Mouse (Mus musculus) spleen, adult 18-20 months (tissue): ENCODE results near the gene Ypel3.
"Not testable (repeated sequence)": the region's sequence is repeated elsewhere in the genome, so short reads cannot be mapped to it uniquely, and the experiment has no call there.

Experiments used
- DNase-seq, 2 experiments: peaks; one replicate each; pipeline ENCODE4 v3.0.0; 2022; ENCODE audit warnings: mixed read lengths in 2 of 2

Ypel3 gene

GRCm38 (mm10) chr7:126767001-126767400, 9.8 kb upstream of the Ypel3 start:
- no peak for DNase-seq

GRCm38 (mm10) chr7:126770784-126771183, 6.0 kb upstream of the Ypel3 start:
- DNase-seq: no peak

- DNase-seq: no peak
Observed at GRCm38 (mm10) chr7:126773351-126773750, 3.4 kb upstream of the Ypel3 start.

DNA sequence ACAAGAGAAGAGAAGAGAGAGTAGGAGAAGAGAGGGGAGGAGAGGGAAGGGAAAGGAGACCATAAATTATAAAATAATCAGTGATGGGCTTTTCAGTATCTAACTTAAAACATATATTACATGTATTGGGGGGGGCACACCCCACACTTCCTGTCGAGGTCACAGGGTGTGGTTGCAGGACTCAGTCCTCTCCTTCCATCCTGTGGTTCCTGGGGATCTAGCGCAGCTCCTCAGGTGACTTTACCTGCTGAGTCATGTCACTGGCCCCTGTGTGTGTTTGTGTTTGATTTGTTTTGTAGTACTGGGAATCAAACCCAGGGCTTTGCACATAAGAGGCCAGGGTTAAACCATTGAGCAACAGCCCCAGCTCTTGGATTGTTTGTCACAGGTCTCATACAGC, 2.3 kb upstream of the Ypel3 start:
- DNase-seq: no peak

GRCm38 (mm10) chr7:126775185-126775977, 1.4 kb upstream of the Ypel3 start:
- peak in 1 of 2 experiments; percentile 36 for DNase-seq

- DNase-seq: no peak
Observed at GRCm38 (mm10) chr7:126775978-126776234, 849 bp upstream of the Ypel3 start.

- DNase-seq: peak in 1 of 2 experiments; percentile 23
Observed at GRCm38 (mm10) chr7:126777476-126777875, 721 bp downstream of the Ypel3 start.

- no peak for DNase-seq
Observed at GRCm38 (mm10) chr7:126778147-126778546, 1.4 kb downstream of the Ypel3 start.

- DNase-seq: not testable (repeated sequence)
Observed at GRCm38 (mm10) chr7:126779101-126779500, 2.3 kb downstream of the Ypel3 start.

- DNase-seq: peak; percentile 73 to 84
Observed at GRCm38 (mm10) chr7:126779983-126780970, 3.5 kb downstream of the Ypel3 start.

DNA sequence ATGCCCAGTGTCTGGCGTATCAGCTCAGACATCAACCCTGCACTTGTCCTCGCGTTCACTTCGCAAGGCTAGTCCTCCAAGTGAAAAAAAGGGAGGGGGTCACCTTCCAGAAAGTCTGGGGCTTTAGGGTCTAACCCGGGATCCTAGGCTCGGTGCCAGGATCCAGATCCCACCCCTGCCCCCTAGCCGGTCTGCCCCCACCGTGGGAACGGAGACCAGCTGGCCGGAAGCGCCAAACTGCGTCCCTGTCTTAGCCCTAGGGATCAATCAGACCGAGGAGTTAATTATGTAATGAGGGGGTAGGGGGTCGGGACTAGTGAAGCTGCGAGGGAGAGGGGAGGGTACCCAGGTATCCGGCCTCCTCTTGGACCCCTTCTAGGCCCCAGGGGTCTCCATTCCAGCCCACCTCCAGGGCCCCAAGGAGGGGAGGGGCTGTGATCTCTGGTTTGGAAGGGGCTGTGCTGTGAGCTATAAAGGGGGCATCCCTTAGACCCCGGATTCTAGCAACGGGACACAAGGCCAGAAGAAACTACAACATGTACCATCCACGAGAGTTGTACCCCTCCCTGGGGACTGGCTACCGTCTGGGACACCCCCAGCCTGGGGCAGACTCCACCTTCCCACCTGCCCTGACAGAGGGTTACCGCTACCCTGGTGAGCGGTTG, 4.3 kb downstream of the Ypel3 start, which contains the start of gene Tbx6:
TSS of gene Tbx6 (plus strand) at position 513 of the 665 bp plus-strand sequence.
- DNase-seq: no peak

GRCm38 (mm10) chr7:126781661-126782370, 5.1 kb downstream of the Ypel3 start:
- DNase-seq: no peak

GRCm38 (mm10) chr7:126782693-126783092, 5.9 kb downstream of the Ypel3 start:
- no peak for DNase-seq

GRCm38 (mm10) chr7:126784469-126784868, 7.7 kb downstream of the Ypel3 start:
- DNase-seq: no peak

DNA sequence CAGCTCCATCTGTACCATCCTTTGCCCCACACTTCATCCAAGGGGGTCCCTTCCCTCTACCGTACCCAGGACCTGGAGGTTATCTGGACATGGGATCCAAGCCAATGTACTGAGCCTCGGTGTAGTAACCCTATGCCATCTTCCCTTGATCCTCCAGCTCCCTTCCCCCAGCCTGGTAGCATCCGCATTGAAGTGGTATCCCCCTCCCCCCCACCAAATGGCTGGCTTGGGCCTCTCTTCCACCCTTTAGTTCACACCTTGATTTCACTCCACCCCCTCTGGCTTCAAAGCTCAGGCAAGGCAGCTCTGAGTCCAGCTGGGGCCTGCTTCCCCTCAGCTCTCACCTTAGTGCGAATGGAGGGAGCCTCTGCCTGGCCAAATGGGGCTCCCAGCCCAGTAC, 8.3 kb downstream of the Ypel3 start:
- no peak for DNase-seq

DNA sequence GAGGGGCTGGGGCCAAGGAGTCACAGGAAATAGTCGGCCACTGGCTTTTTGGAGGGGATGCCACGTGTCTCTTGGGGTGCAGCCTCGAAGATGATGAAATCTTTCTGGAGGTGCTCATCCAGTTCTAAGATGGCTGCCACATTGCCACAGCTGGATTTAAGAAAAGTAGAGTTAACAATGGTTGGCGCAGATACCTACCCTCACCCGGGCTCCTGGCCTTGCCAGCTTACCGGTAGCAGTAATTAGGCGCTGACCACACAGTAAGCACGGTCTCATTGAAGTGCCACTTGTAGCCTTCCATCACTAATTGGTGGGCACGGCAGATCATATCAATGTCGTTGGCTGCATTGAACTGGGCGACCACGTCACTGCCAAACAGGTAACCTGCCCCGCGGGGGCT, 9.4 kb downstream of the Ypel3 start:
- no peak for DNase-seq

DNA sequence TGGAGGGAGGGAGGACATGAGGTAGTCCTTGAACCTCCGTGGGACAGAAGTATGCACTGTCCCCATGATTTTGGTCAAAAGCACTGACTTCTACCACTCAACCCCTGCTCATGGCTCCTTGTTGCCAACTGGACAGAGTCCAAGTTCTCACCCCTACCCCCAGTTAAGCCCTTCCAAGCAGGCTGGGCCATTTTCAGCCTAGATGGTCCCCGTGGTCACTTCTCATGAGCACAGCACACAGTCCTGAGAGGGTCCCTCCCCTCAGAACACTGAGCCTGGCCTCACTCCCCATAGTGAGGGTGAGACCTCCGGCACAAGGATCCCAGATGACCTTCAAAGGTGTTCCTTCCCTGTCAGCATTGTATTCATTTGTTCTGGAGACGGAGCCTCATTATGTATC, 12.4 kb downstream of the Ypel3 start:
- no peak for DNase-seq

DNA sequence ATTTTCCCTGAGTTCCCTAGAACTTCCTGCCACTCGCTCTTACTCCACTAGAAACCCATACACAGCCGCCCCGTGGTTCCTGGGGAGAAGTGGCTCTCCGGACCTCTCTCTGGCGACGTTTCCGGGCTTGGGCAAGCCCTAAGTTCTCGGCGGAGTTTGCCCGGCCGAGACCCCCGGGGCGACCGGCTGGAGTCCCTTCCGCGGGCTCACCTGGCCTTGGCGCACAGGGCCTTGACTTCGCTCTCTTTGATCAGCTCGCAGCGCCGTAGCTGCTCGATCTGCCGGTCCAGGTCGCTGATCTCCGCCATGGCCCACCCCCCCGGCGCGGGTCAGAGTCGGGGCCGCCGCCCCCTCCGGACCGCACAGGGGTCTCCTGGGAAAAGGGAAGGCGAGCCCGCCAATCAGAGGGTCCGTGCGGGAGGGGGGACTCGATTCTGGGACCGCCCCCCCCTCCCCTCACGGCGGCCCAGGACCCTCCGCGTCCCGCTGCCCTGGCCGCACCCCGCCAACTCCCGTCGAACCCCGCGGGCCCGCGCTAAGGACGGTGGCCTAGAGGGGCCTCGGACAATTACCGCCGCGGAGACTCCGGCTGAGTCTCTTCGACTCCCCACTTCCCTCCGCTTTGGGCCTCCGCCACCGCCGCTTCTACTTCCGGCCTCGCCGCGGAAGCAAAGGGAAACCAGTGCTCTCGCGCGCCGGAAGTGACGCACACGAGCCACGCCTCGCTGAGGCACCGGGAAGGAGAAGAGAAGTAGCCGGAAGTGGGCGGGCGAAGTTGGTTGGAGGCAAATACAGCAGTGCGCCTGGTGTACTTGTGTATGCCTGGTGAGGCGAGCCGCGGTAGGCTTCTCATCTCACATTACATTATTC, 15.3 kb downstream of the Ypel3 start, which contains the start of gene Ppp4c:
TSS of gene Ppp4c (minus strand) at position 646 of the 870 bp plus-strand sequence.
- peak; percentile 94 for DNase-seq

DNA sequence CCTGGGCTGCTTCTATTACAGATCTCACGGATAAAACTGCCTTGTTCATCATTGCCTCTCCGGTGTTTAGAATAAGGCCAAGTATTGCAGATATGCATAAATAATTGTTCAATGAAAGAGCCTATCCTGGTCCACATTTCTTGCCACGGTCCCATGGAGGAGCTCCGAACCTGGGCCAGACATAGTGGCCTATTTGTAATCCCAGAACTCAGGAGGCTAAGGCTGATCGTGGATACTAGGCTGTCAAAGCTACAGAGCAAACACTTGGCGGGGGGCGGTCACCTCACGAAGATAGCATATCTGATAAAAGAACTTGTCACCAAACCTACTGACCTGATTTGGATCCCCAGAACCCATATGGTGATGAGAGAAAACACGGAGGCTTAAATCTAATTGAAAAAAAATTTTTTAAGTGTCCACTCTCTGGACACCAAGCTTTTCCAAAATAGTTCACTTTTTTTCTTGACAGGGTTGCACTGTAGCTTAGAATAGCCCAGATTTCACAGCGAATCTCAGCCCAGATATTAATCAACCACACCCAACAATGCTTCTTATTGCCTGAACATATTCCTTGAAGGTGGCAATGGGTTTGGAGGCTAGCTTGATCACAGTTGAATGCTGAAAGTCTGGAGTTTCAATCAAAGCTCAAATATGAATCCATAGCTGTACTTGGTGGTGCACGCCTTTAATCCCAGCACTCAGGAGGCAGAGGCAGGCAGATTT, 16.1 kb downstream of the Ypel3 start:
- DNase-seq: no peak

GRCm38 (mm10) chr7:126793456-126794270, 16.9 kb downstream of the Ypel3 start:
- no peak for DNase-seq
